Mouse (Mus musculus) spleen, adult 2 months (tissue): ENCODE results near the gene Klk15.

ENCODE experiments used
- CTCF ChIP-seq: fragments of 200-500 bp; IDR thresholded peaks from 2 replicates; pipeline ENCODE4 v1.5.1; 2011; ENCODE audit warnings: mild to moderate bottlenecking, inconsistent platforms; ENCODE audit not compliant: insufficient read depth, insufficient read length, insufficient replicate concordance; ENCODE audit errors: extremely low read depth
- POLR2A ChIP-seq: fragments of 200-500 bp; IDR thresholded peaks from 2 replicates; pipeline ENCODE4 v1.6.1; 2011; ENCODE audit warnings: low read depth, low read length, inconsistent platforms

- TF ChIP-seq CTCF (no peak), POLR2A (no peak)
Observed at GRCm38 (mm10) chr7:43950364-43950763, 16.8 kb downstream of the Klk15 start, which contains the start of gene Klk1b8.
